Mouse (Mus musculus) liver, postnatal 0 days (tissue): ENCODE measurements around the gene Oasl1. TPM values are rescaled to one million over a fixed set of nuclear protein-coding genes. Genes with fewer than 3 reads are reported as not detected.

Experiments
- ATAC-seq: fragments of 200-750 bp; cut with Nextera tagmentation; 2 replicates; pipeline ENCODE4 v1.8.0; 2017; ENCODE audit warnings: mild to moderate bottlenecking, moderate library complexity
- DNase-seq: peaks from one replicate; pipeline ENCODE4 v3.0.0-alpha.2; 2016
- H3K27ac ChIP-seq: fragments of 300-500 bp; sonication (generic); 2 replicates; pipeline ENCODE4 v1.5.1; 2014; ENCODE audit warnings: antibody characterized with exemption, moderate library complexity, mild to moderate bottlenecking, low read depth
- H3K27me3 ChIP-seq: fragments of 300-500 bp; sonication (generic); 2 replicates; pipeline ENCODE4 v1.6.1; 2014; ENCODE audit warnings: low read length, control low read depth, mixed read lengths; ENCODE audit not compliant: insufficient read depth
- H3K36me3 ChIP-seq: fragments of 300-500 bp; sonication (generic); replicated peaks from 2 replicates; pipeline ENCODE4 v1.6.1; 2014; ENCODE audit warnings: mild to moderate bottlenecking, control low read depth, low read length, moderate library complexity, mixed read lengths; ENCODE audit not compliant: insufficient read depth
- H3K4me1 ChIP-seq: fragments of 300-500 bp; sonication (generic); 2 replicates; pipeline ENCODE4 v1.6.1; 2014; ENCODE audit warnings: antibody characterized with exemption, mild to moderate bottlenecking, control low read depth; ENCODE audit not compliant: insufficient read depth
- H3K4me2 ChIP-seq: fragments of 300-500 bp; sonication (generic); 2 replicates; pipeline ENCODE4 v1.6.1; 2014; ENCODE audit warnings: low read depth, mild to moderate bottlenecking, low read length, moderate library complexity, mixed read lengths
- H3K4me3 ChIP-seq: fragments of 300-500 bp; sonication (generic); 2 replicates; pipeline ENCODE4 v1.5.1; 2014; ENCODE audit warnings: low read depth, low read length
- H3K9ac ChIP-seq: fragments of 300-500 bp; sonication (generic); replicated peaks from 2 replicates; pipeline ENCODE4 v1.6.1; 2014; ENCODE audit warnings: mild to moderate bottlenecking, moderate library complexity
- H3K9me3 ChIP-seq: fragments of 300-500 bp; sonication (generic); 2 replicates; pipeline ENCODE4 v1.6.1; 2016; ENCODE audit warnings: mild to moderate bottlenecking, control low read depth, low read length, mixed read lengths
- CTCF ChIP-seq: sonication (generic); IDR thresholded peaks from 2 replicates; pipeline ENCODE4 v1.5.1; 2016; ENCODE audit warnings: antibody characterized with exemption, low read depth
- EP300 ChIP-seq: IDR thresholded peaks from 2 replicates; pipeline ENCODE4 v1.6.1; 2016; ENCODE audit warnings: antibody characterized with exemption, low read depth, mild to moderate bottlenecking
- WGBS: fragments of 180-500 bp; shearing (Covaris S2); extraction: QIAGEN DNeasy Blood & Tissue Kit; methylation state at CpG from one replicate; pipeline ENCODE4 v1.1.7; 2014; ENCODE audit not compliant: insufficient replicate concordance; 5-methylcytosine and 5-hydroxymethylcytosine counted together
- polyA plus RNA-seq: library from polyadenylated mRNA; unstranded; fragments of >200 nt; fragmentation: Nextera tagmentation; extraction: Ambion mirVana; gene quantifications from 2 replicates; pipeline ENCODE4 v1.2.1, GENCODE M21; 2015

The Oasl1 gene
- polyA plus RNA-seq, 1 experiment from 2014 or later, result 2.2 TPM

DNA sequence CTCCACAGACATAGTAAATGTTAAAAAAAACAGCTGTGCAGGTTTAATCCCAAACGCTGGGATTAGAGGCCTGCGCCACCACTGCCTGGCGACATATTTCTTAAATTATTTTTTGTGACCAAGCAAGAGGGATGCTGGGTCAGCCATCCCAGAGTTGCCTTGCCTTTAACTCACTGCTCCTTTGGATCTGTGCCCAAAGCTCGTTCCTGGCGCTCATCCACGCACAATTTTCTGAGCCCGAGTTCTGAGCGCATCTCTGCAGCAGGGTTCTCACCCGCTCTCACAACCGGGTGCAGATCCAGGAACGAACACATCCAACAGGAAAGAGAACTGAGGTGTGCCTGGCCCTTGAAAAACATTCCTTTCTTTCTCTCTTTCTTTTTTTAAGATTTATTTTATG is 55.4 kb downstream of the Oasl1 start:
- Histone ChIP-seq H3K9ac (no peak overlapping the region), H3K9me3 (no peaks in the 10 kb centered on the region), H3K4me2 (no peak overlapping the region), H3K27ac (no peak overlapping the region), H3K36me3 (no peaks in the 10 kb centered on the region), H3K27me3 (no peaks in the 10 kb centered on the region), H3K4me3 (no peak overlapping the region), H3K4me1 (peaks cover 18% of the 10 kb centered on the region; the same call in 1 of the 2 replicates)
- TF ChIP-seq EP300 (no peak), CTCF (no peak)
- DNase-seq (no peak), ATAC-seq (no peak)
- WGBS, result 62% methylated on average over 11 of the region's 11 CpGs

GRCm38 (mm10) chr5:114978888-114979249 is 55.8 kb downstream of the Oasl1 start:
- WGBS, result 6% methylated on average over 6 of the region's 6 CpGs
- peak overlapping the region; percentile 49 for H3K4me3 ChIP-seq
- H3K9ac ChIP-seq, result peak overlapping the region; percentile 50
- H3K27ac ChIP-seq, result peak overlapping the region; percentile 41; the same call in 1 of the 2 replicates
- H3K36me3 ChIP-seq, result no peaks in the 10 kb centered on the region
- no peaks in the 10 kb centered on the region for H3K27me3 ChIP-seq
- H3K4me2 ChIP-seq, result peak overlapping the region; percentile 90
- TF ChIP-seq EP300 (no peak), CTCF (no peak)
- peaks cover 18% of the 10 kb centered on the region; the same call in 1 of the 2 replicates for H3K4me1 ChIP-seq
- H3K9me3 ChIP-seq, result no peaks in the 10 kb centered on the region
- peak; percentile 55 for ATAC-seq
- DNase-seq, result peak; percentile 40

- Histone ChIP-seq H3K9me3 (no peaks in the 10 kb centered on the region), H3K4me3 (peak overlapping the region; percentile 49), H3K9ac (peak overlapping the region; percentile 50), H3K27ac (peak overlapping the region; percentile 73), H3K4me1 (peaks cover 18% of the 10 kb centered on the region; the same call in 1 of the 2 replicates), H3K27me3 (no peaks in the 10 kb centered on the region), H3K36me3 (no peaks in the 10 kb centered on the region), H3K4me2 (peak overlapping the region; percentile 90)
- ATAC-seq (peak; percentile 84), DNase-seq (peak; percentile 74)
- TF ChIP-seq EP300, result 0 out of 2 replicates have a peak, but pooled peaks have one; percentile 6
- peak; percentile 99 for TF ChIP-seq CTCF
- 8% methylated on average over 32 of the region's 32 CpGs for WGBS
Measured at GRCm38 (mm10) chr5:114979250-114980121, 56.4 kb downstream of the Oasl1 start.

DNA sequence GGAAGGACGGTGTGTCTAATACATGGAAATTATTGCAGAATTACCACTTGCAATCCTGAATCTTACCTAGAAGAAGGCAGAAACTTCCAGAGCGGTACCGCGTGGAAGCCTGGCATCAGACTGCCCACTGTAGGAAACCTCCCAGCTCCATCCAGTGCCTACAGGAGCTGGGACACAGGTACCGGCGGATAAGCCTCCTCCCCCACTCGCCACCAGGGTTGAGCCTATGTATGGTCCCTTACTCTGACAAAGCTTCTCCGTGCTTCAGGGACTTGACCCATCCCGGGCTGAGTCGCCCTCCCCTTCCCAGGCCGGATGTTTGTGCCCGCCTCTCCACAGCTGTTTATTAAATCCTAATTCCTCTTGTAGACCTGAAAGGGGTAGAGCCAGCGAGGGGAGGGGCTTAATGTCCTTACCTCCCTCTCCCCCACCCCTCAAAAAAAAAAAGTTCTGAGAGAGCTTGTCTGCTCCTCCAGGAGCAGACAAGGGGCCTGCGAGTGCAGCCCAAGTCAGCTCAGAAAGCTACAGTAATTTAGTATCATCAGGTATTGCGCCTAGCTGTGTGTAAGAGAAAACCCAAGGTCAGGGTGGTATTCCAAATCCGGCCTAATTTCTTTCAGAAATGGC is 57.2 kb downstream of the Oasl1 start:
- Histone ChIP-seq H3K9me3 (no peaks in the 10 kb centered on the region), H3K4me1 (peaks cover 18% of the 10 kb centered on the region; the same call in 1 of the 2 replicates), H3K36me3 (no peaks in the 10 kb centered on the region), H3K4me3 (peak overlapping the region; percentile 49), H3K9ac (0 out of 2 replicates have a peak overlapping the region, but pooled peaks have one; percentile 50), H3K27ac (peak overlapping the region; percentile 73), H3K27me3 (no peaks in the 10 kb centered on the region), H3K4me2 (peak overlapping the region; percentile 90)
- ATAC-seq, result peak; percentile 28; the same call in 1 of the 2 replicates
- WGBS, result 35% methylated on average over 16 of the region's 16 CpGs
- no peak for DNase-seq
- no peak for TF ChIP-seq CTCF
- no peak for TF ChIP-seq EP300

DNA sequence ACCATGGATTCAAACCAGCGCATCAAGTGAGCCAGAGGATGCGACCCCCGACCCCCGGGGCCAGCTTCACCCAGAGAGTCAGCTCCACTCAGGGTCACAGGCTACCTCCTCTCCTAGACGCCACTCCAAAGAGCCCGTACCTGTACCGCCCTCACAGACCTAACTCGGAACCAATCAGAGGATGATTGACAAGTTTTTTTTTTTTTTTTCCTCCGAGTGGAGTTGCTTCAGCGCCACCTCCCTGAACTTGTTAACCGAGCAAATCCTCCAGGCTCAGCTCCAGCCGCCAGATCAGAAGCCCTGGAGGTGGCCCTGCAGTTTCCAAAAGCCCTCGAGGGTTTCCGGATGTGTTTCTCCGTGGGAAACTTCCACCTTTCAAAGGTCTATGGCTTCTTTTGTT is 59.0 kb downstream of the Oasl1 start:
- Histone ChIP-seq H3K4me2 (no peak overlapping the region), H3K36me3 (no peaks in the 10 kb centered on the region), H3K4me1 (peaks cover 18% of the 10 kb centered on the region; the same call in 1 of the 2 replicates), H3K27me3 (no peaks in the 10 kb centered on the region), H3K9me3 (no peaks in the 10 kb centered on the region), H3K9ac (no peak overlapping the region), H3K27ac (no peak overlapping the region), H3K4me3 (no peak overlapping the region)
- DNase-seq (no peak), ATAC-seq (no peak)
- 50% methylated on average over 15 of the region's 15 CpGs for WGBS
- TF ChIP-seq CTCF, result no peak
- TF ChIP-seq EP300, result no peak

- Histone ChIP-seq H3K4me3 (no peak overlapping the region), H3K27ac (no peak overlapping the region), H3K9ac (no peak overlapping the region), H3K36me3 (no peaks in the 10 kb centered on the region), H3K9me3 (no peaks in the 10 kb centered on the region), H3K4me2 (no peak overlapping the region), H3K4me1 (peaks cover 5% of the 10 kb centered on the region; the same call in 1 of the 2 replicates), H3K27me3 (no peaks in the 10 kb centered on the region)
- ATAC-seq (no peak), DNase-seq (no peak)
- TF ChIP-seq EP300 (no peak), CTCF (no peak)
Measured at GRCm38 (mm10) chr5:114985074-114985473, 62.0 kb downstream of the Oasl1 start.

Other genes with a start within 250 kb of the Oasl1 start
- 23.1 and 23.8 TPM in 2 replicates for gene Gltp, start 232.3 kb upstream of the Oasl1 start, polyA plus RNA-seq
- gene Tchp, start 215.5 kb upstream of the Oasl1 start, polyA plus RNA-seq, result 1.9 and 2.4 TPM in 2 replicates
- 26.7 TPM in 2 replicates for gene Ankrd13a, start 148.6 kb upstream of the Oasl1 start, polyA plus RNA-seq
- 10.5 and 11.1 TPM in 2 replicates for gene Git2, start 147.7 kb upstream of the Oasl1 start, polyA plus RNA-seq
- gene 1500011B03Rik, start 99.8 kb upstream of the Oasl1 start, polyA plus RNA-seq, result 31.2 and 32.5 TPM in 2 replicates
- not detected in 2 replicates for gene 4930519G04Rik, start 69.6 kb upstream of the Oasl1 start, polyA plus RNA-seq
- not detected in 2 replicates for gene Gm9936, start 64.6 kb upstream of the Oasl1 start, polyA plus RNA-seq
- gene Oasl2, start 26.3 kb upstream of the Oasl1 start, polyA plus RNA-seq, result 7.8 and 10.1 TPM in 2 replicates
- gene 2210016L21Rik, start 18.9 kb downstream of the Oasl1 start, polyA plus RNA-seq, result 10.4 and 15.3 TPM in 2 replicates
- 5.6 and 7.0 TPM in 2 replicates for gene Hnf1a, start 47.9 kb downstream of the Oasl1 start, polyA plus RNA-seq
- gene Sppl3, start 87.9 kb downstream of the Oasl1 start, polyA plus RNA-seq, result 9.2 and 11.5 TPM in 2 replicates
- gene Gm10401, start 175.1 kb downstream of the Oasl1 start, polyA plus RNA-seq, result 6.0 and 6.6 TPM in 2 replicates
- gene Acads, start 196.1 kb downstream of the Oasl1 start, polyA plus RNA-seq, result 87.9 and 93.4 TPM in 2 replicates
- gene Unc119b, start 211.7 kb downstream of the Oasl1 start, polyA plus RNA-seq, result 6.9 and 8.0 TPM in 2 replicates
- gene Mlec, start 234.9 kb downstream of the Oasl1 start, polyA plus RNA-seq, result 8.2 and 10.1 TPM in 2 replicates